Mouse (Mus musculus) heart, postnatal 14 days (tissue): ENCODE results near the gene Zc3h12c. TPM values are rescaled to one million over a fixed set of nuclear protein-coding genes. Genes with fewer than 3 reads are reported as not detected.

ENCODE experiments used
- DNase-seq, 2 experiments: peaks; one replicate each; pipeline ENCODE4 v3.0.0; 2021 to 2022
- intact Hi-C: fragments of 180-260 bp; cut with DNase I; formaldehyde crosslinking; loops from one replicate; pipeline ENCODE4 v1.15.1; 2025
- long read RNA-seq, 2 experiments: library from polyadenylated mRNA; stranded (forward); transcript quantifications; one replicate each; pipeline ENCODE4 v2.0.0; 2021
- total RNA-seq, 2 experiments: library from RNA; stranded (reverse); gene quantifications; 2 replicates each; pipeline ENCODE4 v1.2.3; 2021

Zc3h12c gene
- total RNA-seq, result 1 to 10 TPM; 9.5 to 9.8 TPM
- long read RNA-seq, experiment 1, full-length matches to known transcripts, result 2 of 3 reads
- long read RNA-seq, experiment 1, partial matches to known transcripts, result 1 of 3 reads
- long read RNA-seq, experiment 1, other reads (novel, unspliced or antisense), result 0 of 3 reads
- long read RNA-seq, experiment 2, result 0 reads

- intact Hi-C loops, result loop anchor here (2.0 to 5.0 kb wide), 5 partner anchors 13 to 119 kb away; no protein-coding TSS in a partner anchor
Observed at GRCm38 (mm10) chr9:52167863-52168685, at the start of gene Zc3h12c. Gene Zc3h12c (minus strand): TSS chr9:52168572.

GRCm38 (mm10) chr9:52217636-52218035 is 49.3 kb upstream of the Zc3h12c start:
- intact Hi-C loops, result no loop called here
- no peak for DNase-seq

More at GRCm38 (mm10) chr9:52167863-52168685, at the start of gene Zc3h12c:
- peak; percentile 77 to 78 for DNase-seq

DNA sequence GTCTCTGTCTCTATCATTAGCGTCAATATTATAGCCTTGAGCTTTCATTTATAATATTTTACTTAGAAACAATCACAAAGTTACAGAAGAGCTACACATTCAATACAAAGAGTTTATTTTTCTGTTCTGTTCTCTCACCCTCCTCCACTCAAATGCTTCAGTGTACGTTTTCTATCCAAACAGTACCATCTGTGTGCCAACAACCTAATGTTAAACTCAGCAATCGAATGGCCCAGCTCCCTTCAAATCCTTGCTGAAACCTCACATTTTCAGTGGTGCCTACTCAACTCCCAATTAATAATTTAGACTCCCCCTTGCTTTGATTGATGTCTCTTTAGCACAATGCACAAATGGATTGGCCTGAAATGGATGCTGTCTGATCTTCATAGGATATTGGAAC is 46.9 kb upstream of the Zc3h12c start:
- intact Hi-C loops, result no loop called here
- DNase-seq, result no peak

DNA sequence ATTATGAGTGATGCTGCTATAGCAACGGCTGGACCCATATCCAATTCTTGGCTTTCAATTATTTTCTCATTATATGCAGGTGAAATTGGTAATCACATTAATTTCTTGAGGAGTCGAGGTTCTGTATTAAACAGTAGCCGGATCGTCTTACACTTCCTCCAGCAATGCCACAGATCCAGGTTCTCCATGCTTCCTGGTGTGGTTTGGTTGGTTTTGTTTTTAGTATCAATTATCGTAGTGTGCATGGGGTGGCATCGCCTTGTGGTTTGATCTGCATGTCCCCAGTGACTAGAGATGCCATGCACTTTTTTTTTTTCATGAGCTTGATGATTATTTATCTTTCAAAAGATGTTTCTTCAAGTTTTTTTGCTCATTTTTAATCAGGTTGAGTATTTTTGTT is 44.0 kb upstream of the Zc3h12c start:
- no peak for DNase-seq

DNA sequence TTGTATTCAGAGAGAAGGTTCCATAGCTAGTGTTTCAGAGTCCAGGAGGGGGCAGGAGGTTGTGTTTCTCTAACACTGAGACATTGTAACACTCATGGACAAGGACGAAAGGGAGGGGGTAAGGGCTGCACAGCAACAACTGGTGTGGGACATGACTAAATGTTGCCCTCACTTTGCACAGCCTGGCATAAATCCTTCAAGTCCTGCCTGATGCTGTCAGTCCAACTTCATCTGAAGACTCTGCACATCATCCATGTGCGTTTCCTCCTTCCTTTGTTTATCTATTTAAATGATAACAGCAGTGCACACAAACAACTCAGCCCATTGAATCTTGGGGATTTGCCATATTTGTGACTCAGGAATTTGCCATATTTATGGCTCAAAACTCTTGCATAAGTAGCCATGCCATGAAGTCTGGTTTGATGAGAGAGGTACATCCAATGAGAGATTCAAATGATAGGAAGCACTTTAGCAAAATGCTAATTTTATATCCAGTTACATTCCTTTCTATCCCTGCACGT is 40.2 kb upstream of the Zc3h12c start:
- DNase-seq, result no peak
- intact Hi-C loops, result no loop called here

More for the DNA sequence above, 44.0 kb upstream of the Zc3h12c start:
- intact Hi-C loops, result no loop called here

GRCm38 (mm10) chr9:52203189-52203588 is 34.8 kb upstream of the Zc3h12c start:
- no peak for DNase-seq
- intact Hi-C loops, result no loop called here

DNA sequence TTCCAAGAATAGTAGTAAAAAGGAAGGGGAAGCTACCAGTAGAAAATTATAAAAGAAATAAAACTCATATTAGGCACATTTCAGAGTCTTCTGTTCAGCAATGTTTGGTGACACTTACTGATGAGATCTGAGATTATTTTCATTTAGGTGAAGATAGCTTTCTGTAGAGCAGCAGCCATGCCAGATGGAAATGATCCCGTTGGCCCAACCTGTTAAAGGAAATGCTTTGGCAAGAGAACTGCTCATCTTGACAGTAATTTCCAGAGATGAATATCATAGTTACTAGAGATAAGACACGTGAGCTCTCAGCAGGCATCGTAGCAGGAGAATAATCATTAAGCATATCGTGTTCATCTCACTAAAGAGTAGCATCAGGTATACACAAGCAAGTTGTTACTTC is 31.9 kb upstream of the Zc3h12c start:
- intact Hi-C loops, result no loop called here
- no peak for DNase-seq

DNA sequence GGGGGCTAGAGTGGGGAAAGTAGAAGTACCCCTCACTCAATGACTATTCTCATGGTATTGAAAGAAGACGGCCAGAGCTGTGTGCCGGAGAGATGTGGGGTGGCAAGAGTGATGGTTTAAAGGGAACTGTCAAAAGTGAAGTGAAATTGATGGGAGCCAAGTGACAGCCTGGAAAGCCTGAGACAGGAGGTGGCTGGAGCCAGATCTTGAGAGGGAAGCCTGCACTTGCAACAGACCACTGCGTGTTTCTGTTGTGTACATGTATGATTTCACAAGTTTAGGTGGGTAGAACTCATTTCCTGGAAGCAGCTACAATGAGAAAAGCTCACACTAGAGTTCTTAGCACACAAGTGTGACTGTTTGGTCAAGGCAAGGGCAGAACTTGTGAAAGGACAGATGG is 27.5 kb upstream of the Zc3h12c start:
- intact Hi-C loops, result no loop called here
- DNase-seq, result no peak

DNA sequence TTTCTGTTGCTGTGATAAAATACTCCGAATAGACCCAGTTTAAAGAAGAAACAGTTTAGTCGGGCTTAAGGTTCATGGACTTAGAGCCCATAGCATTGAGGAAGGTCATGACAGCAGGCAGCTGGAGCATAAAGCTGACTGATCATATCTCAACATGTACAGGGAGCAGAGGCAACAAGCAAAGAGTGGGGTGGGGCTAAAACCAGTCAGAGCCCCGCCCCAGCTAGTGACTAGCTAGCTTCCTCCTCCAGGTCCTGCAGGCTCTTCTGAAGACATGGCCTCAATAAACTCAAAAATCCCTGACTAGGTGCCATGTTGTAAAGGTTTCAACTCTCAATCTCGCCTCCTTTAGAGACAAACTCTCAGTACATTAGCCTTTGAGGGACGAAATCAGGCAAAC is 25.5 kb upstream of the Zc3h12c start:
- intact Hi-C loops, result no loop called here
- no peak for DNase-seq

DNA sequence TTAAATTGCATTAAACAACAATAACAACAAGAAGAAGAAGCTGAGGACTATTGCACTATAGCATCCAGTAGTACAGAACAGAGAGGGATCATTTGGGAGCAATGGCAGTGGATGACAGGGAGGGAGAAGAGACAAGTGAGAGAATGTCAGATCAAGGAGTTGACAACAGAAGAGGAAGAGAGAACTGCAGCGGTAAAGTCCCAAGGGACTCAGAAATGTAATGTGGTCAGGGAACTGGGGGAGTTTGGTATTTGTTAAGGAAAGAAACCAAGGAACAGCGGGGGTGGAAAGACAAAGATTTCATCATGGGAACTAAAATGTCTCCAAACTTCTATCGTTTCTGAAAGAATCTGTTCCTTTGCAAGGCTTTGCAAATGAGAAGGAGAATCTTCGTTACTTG is 22.5 kb upstream of the Zc3h12c start:
- no peak for DNase-seq
- intact Hi-C loops, result no loop called here

DNA sequence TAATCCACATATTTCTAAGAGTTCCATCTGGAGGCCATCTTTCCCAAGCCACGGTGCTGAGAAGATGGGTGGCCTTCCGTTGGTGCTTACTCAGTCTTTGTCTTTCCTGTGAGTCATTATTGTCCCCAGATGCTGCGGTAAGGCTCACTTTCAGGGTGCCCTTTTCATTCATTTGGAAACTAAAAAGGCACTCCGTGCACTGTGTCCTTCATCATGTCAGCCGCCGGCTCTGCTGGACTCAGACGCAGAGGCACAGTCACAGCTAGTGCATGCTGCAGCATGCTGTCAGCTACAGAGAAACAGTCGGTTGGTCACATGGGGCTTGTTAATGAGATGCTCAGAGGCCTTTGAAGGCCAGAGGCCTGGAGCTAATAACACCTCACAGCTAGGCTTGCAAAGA is 19.7 kb upstream of the Zc3h12c start:
- intact Hi-C loops, result no loop called here
- no peak for DNase-seq

- no peak for DNase-seq
- intact Hi-C loops, result no loop called here
Observed at GRCm38 (mm10) chr9:52186296-52186941, 18.0 kb upstream of the Zc3h12c start.

DNA sequence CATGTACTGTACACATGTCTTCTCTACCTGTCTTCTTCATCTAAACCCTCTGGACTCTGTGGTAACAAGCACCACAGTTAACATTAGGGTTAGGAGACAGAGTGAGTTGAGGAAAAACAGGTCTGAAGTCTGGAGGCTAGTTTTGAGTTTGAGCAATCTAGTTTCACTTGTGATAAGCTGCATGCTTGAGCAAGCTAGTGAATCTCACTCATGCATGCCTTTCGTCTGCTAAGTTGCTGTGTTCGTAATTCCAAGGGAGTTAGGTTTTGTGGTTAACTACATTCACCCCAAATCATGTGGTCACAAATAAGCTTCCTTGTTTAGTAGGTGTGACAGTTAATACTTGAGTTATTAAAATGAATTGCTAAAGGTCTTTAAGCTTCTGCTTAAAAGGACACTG is 13.0 kb upstream of the Zc3h12c start:
- intact Hi-C loops, result no loop called here
- no peak for DNase-seq

DNA sequence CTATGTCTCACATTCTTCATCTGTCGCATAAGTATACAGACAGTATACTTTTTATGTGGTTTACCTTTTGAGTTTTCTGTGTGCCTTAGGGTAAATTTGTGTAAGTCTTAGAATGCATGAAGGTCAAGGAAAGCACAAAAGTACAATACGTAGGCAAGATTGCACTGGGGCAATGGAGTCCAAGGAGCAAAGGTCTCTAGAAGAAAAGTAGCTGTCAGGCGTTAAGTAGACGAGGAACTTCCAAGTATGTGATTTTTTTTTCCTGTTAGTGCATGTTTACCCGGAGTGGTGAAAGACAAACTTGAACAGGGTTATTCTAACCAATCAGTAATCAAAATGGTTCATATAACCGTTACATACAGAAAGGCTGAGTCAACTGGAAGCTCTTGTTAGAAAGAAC is 12.5 kb upstream of the Zc3h12c start:
- no peak for DNase-seq
- intact Hi-C loops, result no loop called here

GRCm38 (mm10) chr9:52175257-52175859 is 7.0 kb upstream of the Zc3h12c start:
- no peak for DNase-seq
- intact Hi-C loops, result no loop called here

GRCm38 (mm10) chr9:52174671-52175111 is 6.3 kb upstream of the Zc3h12c start:
- no peak for DNase-seq
- intact Hi-C loops, result no loop called here

DNA sequence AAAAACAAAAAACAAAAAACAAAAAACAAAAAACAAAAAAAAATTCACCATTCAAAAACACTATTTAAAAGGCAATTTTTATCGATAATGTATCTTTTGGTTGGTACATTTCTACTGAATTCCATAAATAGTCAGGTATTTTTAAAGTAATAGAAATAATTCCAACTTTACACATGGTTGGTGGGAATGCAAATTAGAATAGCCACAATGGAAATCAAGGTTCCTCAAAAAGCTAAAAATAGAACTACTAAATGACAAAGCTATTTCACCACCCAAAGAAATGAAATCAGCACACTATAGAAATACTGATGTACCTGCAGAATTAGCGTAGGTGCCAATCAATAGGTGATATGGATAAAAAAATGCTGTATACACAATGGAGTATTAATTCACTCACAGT is 5.6 kb upstream of the Zc3h12c start:
- no peak for DNase-seq
- intact Hi-C loops, result no loop called here

GRCm38 (mm10) chr9:52172550-52172949 is 4.2 kb upstream of the Zc3h12c start:
- intact Hi-C loops, result no loop called here

GRCm38 (mm10) chr9:52170671-52171070 is 2.3 kb upstream of the Zc3h12c start:
- no peak for DNase-seq
- intact Hi-C loops, result no loop called here

More at GRCm38 (mm10) chr9:52172550-52172949, 4.2 kb upstream of the Zc3h12c start:
- DNase-seq, result no peak

- no peak for DNase-seq
- intact Hi-C loops, result no loop called here
Observed at GRCm38 (mm10) chr9:52170131-52170530, 1.8 kb upstream of the Zc3h12c start.
